In the genomic region with DNA sequence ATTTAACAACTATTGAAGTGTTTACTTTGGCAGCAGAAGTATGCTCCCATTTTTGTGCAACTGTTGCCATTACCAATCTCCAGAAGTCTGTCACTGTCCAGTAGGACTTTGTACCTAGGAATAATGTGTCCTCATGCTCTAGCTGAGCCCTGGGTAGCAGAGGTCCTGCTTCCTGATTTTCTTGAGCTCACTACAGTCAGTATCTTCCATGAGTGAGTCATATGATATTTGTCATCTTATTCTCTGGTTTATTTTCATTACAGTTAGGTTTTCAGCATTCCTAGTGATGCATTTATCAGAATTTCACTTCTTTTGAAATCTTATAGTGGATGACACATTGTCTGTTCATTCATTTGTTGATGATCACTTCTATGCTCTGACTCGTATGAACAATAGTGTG, we compare ENCODE assay signal across 13 mouse cellular contexts.
"Had no signal": no experiment of that assay in that cellular context is flagged by ENCODE, and none has a peak within 500 bp of the region (broad histone marks: within the 10 kb centered on the region; RNA-seq: fewer than 3 reads in every experiment).

No protein-coding gene starts in this region.

- H3K4me1 ChIP-seq: limb, embryonic 10.5 days; midbrain, embryonic 13.5 days; neural tube, embryonic 15.5 days; stomach, embryonic 15.5 days had no signal

- H3K4me2 ChIP-seq: midbrain, embryonic 13.5 days; neural tube, embryonic 15.5 days; stomach, embryonic 15.5 days had no signal

- DNase-seq: kidney, adult 8-10 months; kidney, postnatal 14 days; lung, adult 2 months; lung, postnatal 36 days; spleen, adult 18-20 months; thymus, adult 2 months; thymus, postnatal 25 days had no signal

- H3K36me3 ChIP-seq: limb, embryonic 10.5 days; midbrain, embryonic 13.5 days; neural tube, embryonic 15.5 days; stomach, embryonic 15.5 days had no signal

- ATAC-seq: lung, postnatal 0 days; midbrain, embryonic 13.5 days had no signal

- H3K27ac ChIP-seq: left cerebral cortex, adult 2 months; limb, embryonic 10.5 days; midbrain, embryonic 13.5 days; neural tube, embryonic 15.5 days; stomach, embryonic 15.5 days had no signal

- H3K27me3 ChIP-seq: midbrain, embryonic 13.5 days; neural tube, embryonic 15.5 days; stomach, embryonic 15.5 days had no signal

- H3K9ac ChIP-seq: midbrain, embryonic 13.5 days; neural tube, embryonic 15.5 days; stomach, embryonic 15.5 days had no signal

- H3K9me3 ChIP-seq: limb, embryonic 10.5 days; midbrain, embryonic 13.5 days; neural tube, embryonic 15.5 days; stomach, embryonic 15.5 days had no signal

- H3K4me3 ChIP-seq: left cerebral cortex, adult 2 months; limb, embryonic 10.5 days; midbrain, embryonic 13.5 days; neural tube, embryonic 15.5 days; stomach, embryonic 15.5 days had no signal
